In genomic region chr15:89468577-89468976, GRCm38 (mm10) we compare ENCODE assay signal across 11 mouse cellular contexts. TPM values are rescaled to one million over a fixed set of nuclear protein-coding genes. Genes with fewer than 3 reads are reported as not detected.
DNase-seq lines count a peak whose midpoint lies in the region; ATAC-seq lines count a peak whose summit lies in the region.
"Had no signal": no experiment of that assay in that cellular context is flagged by ENCODE, and none has a peak within 500 bp of the region (broad histone marks: within the 10 kb centered on the region; RNA-seq: fewer than 3 reads in every experiment).

No protein-coding gene starts in this region.

- WGBS in midbrain, embryonic 11.5 days, result 28% methylated on average over 2 of the region's 2 CpGs
- WGBS in midbrain, embryonic 15.5 days, result 29% methylated on average over 2 of the region's 2 CpGs

- no peak for ATAC-seq in midbrain, embryonic 11.5 days (ENCODE audit: low FRiP score)
- ATAC-seq in midbrain, embryonic 15.5 days (replicated peaks), result no peak

- H3K4me1 ChIP-seq in midbrain, embryonic 11.5 days (ENCODE audit: control insufficient read depth, insufficient read depth, low read length), result no peaks in the 10 kb centered on the region
- peaks cover 6% of the 10 kb centered on the region; the same call in 1 of the 2 replicates for H3K4me1 ChIP-seq in midbrain, embryonic 15.5 days

- no peak overlapping the region for H3K9ac ChIP-seq in midbrain, embryonic 11.5 days (ENCODE audit: low read length)
- no peak overlapping the region for H3K9ac ChIP-seq in midbrain, embryonic 15.5 days

- DNase-seq in heart, adult 11 months, result peak; percentile 69
- DNase-seq in heart, adult 9 months (ENCODE audit: low spot score in 2 of 2), result no peak
- peak; percentile 89 for DNase-seq in midbrain, embryonic 11.5 days (ENCODE audit: low spot score, missing footprints)
- peak; percentile 68 for DNase-seq in ZHBTc4 (ENCODE audit: low read depth, low spot score)
- peak; percentile 54 for DNase-seq in naive thymus-derived CD4-positive, alpha-beta T cell, adult 2 months (ENCODE audit: low read depth)
- DNase-seq in urinary bladder, postnatal 25 days (ENCODE audit: low spot score), result no peak
- no peak for DNase-seq in ovary, postnatal 14 days (ENCODE audit: low spot score)
- DNase-seq: adrenal gland, postnatal 14 days; gastrocnemius, postnatal 25 days had no signal

- H3K4me3 ChIP-seq in midbrain, embryonic 11.5 days (ENCODE audit: low read depth, low read length), result no peak overlapping the region
- H3K4me3 ChIP-seq in midbrain, embryonic 15.5 days, result no peak overlapping the region

- H3K9me3 ChIP-seq in midbrain, embryonic 11.5 days (ENCODE audit: control insufficient read depth, low read length), result no peaks in the 10 kb centered on the region
- H3K9me3 ChIP-seq in midbrain, embryonic 15.5 days, result no peaks in the 10 kb centered on the region

- no peaks in the 10 kb centered on the region for H3K36me3 ChIP-seq in midbrain, embryonic 11.5 days (ENCODE audit: control insufficient read depth, insufficient read depth, low read length)
- H3K36me3 ChIP-seq in midbrain, embryonic 15.5 days (replicated peaks), result no peaks in the 10 kb centered on the region

- H3K4me2 ChIP-seq in midbrain, embryonic 11.5 days, result no peak overlapping the region
- no peak overlapping the region for H3K4me2 ChIP-seq in midbrain, embryonic 15.5 days

- no peaks in the 10 kb centered on the region for H3K27me3 ChIP-seq in midbrain, embryonic 11.5 days (ENCODE audit: control insufficient read depth, insufficient read depth, low read length)
- H3K27me3 ChIP-seq in midbrain, embryonic 15.5 days (replicated peaks), result no peaks in the 10 kb centered on the region

- no peak overlapping the region for H3K27ac ChIP-seq in midbrain, embryonic 11.5 days (ENCODE audit: low read depth, low read length)
- no peak overlapping the region for H3K27ac ChIP-seq in midbrain, embryonic 15.5 days

RNA-seq across cellular contexts. Expression of gene Arsa, which starts 8.6 kb away (rescaled TPM):
- 7.4 and 9.4 TPM in 2 replicates for polyA plus RNA-seq in midbrain, embryonic 11.5 days (2014; fragmentation: Nextera tagmentation; extraction: Ambion mirVana)
- 31.9 and 32.3 TPM in 2 replicates for polyA plus RNA-seq in midbrain, embryonic 15.5 days (2015; fragmentation: Nextera tagmentation; extraction: Ambion mirVana)

RNA-seq across cellular contexts. Expression of gene Mapk8ip2, which starts 14.9 kb away (rescaled TPM):
- 23.6 TPM in 2 replicates for polyA plus RNA-seq in midbrain, embryonic 11.5 days (2014; fragmentation: Nextera tagmentation; extraction: Ambion mirVana)
- 84.8 and 88.5 TPM in 2 replicates for polyA plus RNA-seq in midbrain, embryonic 15.5 days (2015; fragmentation: Nextera tagmentation; extraction: Ambion mirVana)

RNA-seq across cellular contexts. Expression of gene Shank3, which starts 30.8 kb away (rescaled TPM):
- 2.2 TPM in 2 replicates for polyA plus RNA-seq in midbrain, embryonic 11.5 days (2014; fragmentation: Nextera tagmentation; extraction: Ambion mirVana)
- polyA plus RNA-seq in midbrain, embryonic 15.5 days (2015; fragmentation: Nextera tagmentation; extraction: Ambion mirVana), result 16.0 and 16.9 TPM in 2 replicates

RNA-seq across cellular contexts. Expression of gene Chkb, which starts 38.9 kb away (rescaled TPM):
- 48.3 and 49.6 TPM in 2 replicates for polyA plus RNA-seq in midbrain, embryonic 11.5 days (2014; fragmentation: Nextera tagmentation; extraction: Ambion mirVana)
- 91.8 and 92.3 TPM in 2 replicates for polyA plus RNA-seq in midbrain, embryonic 15.5 days (2015; fragmentation: Nextera tagmentation; extraction: Ambion mirVana)

RNA-seq across cellular contexts. Expression of gene Gm44502, which starts 39.1 kb away (rescaled TPM):
- polyA plus RNA-seq in midbrain, embryonic 11.5 days (2014; fragmentation: Nextera tagmentation; extraction: Ambion mirVana), result not detected in 2 replicates
- not detected in 2 replicates for polyA plus RNA-seq in midbrain, embryonic 15.5 days (2015; fragmentation: Nextera tagmentation; extraction: Ambion mirVana)
- polyA plus RNA-seq: lung, embryonic 16.5 days had no signal

Comparison
In these comparisons a context has a peak if more than half of its experiments do, and no peak if none do; other contexts are left out.
1. DNase-seq: peak in heart, adult 11 months (single experiment), midbrain, embryonic 11.5 days (single experiment), ZHBTc4 (single experiment) and naive thymus-derived CD4-positive, alpha-beta T cell, adult 2 months (single experiment); none in heart, adult 9 months (0 of 2), urinary bladder, postnatal 25 days (single experiment) and ovary, postnatal 14 days (single experiment).